Mouse (Mus musculus) left cerebral cortex, adult 9 months (tissue): ENCODE data around the gene Tbx10.
"Not testable (repeated sequence)": the region's sequence is repeated elsewhere in the genome, so short reads cannot be mapped to it uniquely, and the experiment has no call there.

Experiments
- DNase-seq, 2 experiments: peaks; one replicate each; pipeline ENCODE4 v3.0.0; 2022; ENCODE audit warnings: low spot score in 2 of 2

The Tbx10 gene

DNA sequence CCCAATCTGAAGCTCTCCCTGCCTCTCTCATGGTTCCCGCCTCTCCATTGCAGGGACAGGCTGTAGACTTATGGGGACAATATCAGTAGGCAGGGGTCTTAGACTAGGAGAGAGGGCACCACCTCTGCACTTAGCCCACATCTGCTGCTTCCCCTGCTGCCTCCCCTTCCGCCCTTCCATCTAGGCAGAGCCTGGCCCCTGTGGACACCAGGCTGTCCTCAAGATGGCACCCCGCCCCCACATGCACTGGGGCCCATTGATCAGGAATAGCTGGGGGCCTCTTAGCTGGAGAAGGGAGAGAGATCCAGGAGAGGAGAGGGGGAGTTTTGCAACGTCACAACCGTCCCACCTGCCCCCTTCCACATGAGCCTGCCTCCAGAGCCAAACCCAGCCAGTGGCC is at the start of gene Tbx10:
Gene Tbx10, plus strand, starts transcription at position 337 of the 400 bp plus-strand sequence.
- DNase-seq: no peak

DNA sequence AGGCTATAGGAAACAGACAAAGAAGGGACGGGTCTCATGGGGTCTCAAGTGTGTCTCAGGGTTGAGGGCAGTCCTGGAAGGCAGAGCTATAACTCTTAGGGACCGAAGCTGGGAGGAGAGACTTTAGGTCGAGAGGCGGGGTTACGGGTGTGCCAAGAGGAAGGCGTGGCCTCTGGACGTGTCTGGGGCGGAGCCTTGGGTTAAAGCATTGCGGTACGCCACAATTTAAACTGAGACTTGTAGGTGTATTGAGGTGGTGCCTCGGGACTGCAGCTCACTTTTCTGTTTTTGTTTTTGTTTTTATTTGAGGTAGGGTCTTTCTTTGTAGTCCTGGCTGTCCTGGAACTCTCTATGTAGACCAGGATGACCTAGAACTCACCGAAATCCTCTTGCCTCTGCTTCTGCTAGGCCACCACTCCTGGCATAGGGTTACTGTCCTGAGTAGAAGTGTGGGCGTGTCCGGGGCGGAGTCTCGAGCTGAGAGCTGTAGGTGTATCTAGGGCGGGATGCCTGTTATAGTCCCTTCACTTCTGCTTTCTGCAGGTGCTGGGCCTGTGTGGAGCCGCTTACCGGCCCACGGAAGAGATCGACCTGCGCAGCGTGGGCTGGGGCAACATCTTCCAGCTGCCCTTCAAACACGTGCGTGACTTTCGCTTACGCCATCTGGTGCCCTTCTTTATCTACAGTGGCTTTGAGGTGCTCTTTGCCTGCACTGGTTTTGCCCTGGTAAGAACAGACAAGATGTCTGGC is 49.4 kb upstream of the Tbx10 start:
- DNase-seq: no peak

DNA sequence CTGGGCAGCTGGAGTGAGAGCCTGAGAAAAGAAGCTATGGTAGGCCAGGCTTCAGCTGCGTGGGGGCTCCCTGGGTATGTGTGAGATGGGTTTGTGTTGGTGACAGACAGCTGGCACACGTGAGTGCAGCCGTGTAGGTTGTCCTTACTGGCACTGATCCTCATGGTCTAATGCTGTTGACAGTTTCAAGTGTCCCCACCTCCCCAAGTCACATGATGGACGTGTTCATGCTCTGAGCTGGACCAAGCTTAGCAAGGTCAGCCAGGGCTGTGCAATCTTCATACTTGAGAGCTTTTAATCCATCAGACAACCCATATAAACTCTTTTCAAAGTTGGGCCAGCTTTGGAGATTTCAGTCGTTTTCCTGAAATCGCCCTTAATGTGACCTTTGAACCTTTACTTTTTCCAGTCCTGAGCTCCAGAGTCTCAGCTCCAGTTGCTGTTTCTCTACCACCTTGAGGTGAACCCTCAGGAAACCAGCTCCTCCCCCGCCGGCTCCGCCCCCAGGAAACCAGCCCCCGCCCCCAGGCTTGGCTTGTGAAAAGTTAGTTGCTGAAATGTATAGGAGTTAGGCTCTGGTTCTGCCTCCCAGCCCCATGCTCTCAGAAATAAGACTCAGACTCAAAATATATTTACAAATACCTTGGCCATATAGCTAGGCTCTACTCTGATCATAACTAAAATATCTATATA is 46.5 kb upstream of the Tbx10 start:
- DNase-seq: no peak

DNA sequence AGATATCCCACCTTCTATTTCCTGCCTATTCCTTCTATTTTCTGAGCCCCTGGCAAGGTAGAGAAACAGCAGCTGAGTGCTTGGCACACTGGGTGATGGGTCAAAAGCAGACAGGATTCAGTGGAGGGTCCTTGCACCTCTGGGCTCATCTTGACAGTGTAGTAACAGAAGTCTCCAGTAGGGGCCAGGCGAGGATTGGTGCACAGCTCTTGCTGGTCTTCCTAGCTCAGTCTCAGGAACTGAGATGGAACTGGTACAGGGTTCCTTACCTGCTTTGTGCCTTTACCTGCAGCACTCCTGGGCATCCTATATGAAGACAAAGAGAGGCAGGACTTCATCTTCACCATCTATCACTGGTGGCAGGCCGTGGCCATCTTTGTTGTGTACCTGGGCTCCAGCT is 45.8 kb upstream of the Tbx10 start:
- peak in 1 of 2 experiments; percentile 71 for DNase-seq

DNA sequence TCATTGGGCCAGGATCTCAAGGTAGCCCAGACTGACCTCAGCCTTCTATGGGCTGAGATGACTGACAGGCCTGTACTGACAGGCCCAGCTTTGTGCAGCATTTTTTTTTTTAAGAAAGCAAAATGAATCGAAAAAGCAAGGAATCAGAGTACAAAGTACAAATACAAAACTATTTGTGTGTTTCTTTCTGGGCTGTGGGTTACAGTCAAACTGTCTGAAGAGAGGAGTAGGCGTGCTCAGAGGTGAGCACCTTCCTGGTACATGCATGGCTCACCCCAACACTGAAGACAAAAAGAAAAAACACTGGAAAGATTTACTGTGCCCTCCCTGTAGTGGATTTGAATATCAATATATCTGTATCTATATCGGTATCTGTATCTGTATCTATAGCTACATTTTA is 44.7 kb upstream of the Tbx10 start:
- no peak for DNase-seq

DNA sequence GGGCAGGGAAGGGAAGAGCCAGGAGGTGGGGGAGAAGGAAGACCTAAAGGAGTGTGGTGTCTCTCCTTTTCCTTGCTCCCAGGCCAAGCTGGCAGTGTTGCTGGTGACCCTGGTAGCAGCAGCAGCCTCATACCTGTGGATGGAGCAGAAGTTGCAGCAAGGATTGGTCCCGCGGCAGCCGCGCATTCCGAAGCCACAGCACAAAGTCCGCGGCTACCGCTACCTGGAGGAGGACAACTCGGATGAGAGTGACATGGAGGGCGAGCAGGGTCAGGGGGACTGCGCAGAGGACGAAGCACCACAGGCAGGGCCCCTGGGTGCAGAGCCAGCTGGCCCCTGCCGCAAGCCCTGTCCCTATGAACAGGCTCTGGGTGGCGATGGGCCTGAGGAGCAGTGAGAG is 44.0 kb upstream of the Tbx10 start:
- DNase-seq: no peak

DNA sequence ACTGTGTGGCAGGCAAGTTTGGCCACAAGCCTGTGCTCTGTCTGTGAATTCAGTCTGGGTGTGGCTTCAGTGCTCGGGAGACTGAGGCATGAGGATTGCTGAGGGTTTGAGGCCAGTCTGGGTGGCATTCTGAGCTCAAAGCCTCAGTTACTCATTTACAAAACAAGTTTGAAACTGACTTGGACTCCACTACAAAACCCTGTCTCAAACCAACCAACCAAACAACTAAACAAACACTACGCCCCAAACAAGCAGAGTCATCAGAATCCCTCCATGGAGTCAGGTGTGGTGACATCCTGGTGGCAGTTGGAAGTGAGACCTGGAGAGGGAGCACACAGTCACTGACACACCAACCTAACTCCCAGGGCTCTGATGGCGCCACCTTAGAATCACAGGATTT is 42.2 kb upstream of the Tbx10 start:
- no peak for DNase-seq

DNA sequence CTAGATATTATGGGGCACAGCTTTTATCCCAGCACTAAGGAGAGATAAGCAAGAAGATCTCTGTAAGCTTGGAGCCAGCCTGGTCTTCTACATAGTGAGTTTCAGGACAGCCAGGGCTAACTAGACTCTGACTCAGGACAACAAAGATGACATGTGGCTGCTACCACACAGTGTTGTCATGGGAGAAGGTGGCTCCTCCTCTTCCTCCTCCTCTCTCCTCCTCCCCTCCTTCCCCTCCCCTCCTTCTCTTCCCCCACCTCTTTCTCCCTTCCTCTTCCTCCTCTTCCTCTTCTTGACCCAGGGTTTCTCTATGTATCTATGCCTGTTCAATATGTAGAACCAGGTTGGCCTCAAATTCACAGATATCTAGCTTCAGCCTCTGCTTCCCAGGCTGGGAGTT is 41.1 kb upstream of the Tbx10 start:
- DNase-seq: no peak

DNA sequence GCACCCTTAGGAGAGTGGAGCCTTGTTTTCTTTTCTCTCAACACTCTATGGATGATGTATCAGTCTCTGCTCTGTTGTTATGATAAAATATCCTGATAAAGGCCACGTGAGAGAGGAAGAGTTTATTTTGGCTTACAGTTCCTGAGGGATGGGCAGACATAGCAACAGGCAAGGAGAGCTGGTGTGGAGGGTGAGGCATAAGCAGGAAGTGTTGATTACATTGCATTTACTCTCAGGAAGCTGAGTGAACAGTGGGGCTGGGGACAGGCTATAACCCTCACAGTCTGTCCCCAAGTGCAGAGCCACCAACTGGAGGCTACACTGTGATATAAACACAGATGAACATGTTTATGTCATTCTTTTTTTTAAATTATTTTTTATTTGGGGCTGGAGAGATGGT is 40.5 kb upstream of the Tbx10 start:
- DNase-seq: no peak

DNA sequence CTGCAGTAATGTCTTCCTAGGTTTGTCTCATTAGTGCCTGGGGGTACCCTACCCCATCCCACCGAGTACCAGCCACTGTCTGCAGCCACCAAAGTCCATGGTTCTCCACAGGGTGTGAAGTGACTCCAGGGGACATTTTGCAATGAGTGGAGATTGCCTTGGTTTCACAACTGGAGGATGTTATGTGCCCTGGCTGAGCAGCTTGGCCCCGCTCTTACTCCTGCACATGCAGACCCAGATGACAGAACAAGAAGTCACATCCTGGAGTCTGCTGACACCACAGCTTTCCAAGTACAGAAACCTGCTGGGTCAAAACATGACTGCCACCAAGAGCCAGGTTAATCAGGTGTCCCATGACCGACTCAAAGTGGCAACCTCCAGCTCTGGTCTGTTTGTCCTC is 37.5 kb upstream of the Tbx10 start:
- DNase-seq: no peak

DNA sequence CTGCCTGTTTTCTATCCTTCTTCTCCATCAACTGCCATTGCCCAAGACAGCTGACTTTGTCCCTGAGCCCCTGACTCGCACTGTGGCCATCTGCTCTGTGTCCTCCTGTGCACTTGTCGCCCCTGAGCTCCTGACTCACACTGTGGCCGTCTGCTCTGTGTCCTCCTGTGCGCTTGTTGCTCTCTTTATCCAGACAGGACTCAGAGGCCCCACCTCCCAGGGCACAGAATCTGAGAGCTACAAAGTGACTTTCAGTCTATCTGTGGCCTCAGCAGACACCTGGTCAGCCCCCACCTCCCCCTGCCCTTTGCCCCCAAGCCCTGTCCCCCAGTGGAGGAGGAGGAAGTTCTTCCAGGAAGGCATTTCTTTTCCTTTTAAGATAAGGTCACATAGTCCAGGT is 36.7 kb upstream of the Tbx10 start:
- DNase-seq: no peak

DNA sequence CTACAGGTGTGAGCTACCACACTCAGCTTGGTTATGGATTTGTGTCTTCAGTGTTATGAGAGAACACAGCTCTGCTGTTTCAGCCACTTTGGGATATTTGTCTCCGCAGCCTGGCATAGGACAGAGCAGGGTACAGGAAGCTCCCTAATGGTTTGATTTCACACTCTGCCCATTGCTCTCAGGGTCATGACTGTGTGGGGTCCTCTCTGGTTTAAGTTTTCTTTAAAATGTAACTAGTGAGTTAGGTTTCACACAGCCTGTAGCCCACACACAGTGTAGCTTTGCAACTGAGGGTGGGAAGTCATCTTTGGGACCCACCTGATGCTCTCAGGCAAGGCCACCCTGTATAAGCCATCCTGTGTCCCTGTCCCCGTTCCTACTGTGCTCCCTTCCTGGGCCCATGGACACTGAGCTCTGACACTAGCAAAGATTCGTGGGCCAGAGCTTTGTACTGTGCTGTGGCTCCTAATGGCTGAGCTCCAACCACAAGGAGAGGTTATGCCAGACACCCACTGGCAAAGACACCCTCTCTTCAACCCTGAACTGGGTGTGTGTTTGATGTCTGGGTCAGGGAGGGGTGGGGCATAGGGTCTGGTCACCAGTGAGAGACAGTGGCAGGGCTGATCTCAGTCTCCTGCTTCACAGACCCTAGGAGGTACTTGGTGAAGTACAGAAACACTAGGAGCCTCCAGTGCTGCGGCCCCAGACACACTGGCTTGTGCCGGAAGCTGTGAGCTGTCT is 35.1 kb upstream of the Tbx10 start:
- not testable (repeated sequence) for DNase-seq

DNA sequence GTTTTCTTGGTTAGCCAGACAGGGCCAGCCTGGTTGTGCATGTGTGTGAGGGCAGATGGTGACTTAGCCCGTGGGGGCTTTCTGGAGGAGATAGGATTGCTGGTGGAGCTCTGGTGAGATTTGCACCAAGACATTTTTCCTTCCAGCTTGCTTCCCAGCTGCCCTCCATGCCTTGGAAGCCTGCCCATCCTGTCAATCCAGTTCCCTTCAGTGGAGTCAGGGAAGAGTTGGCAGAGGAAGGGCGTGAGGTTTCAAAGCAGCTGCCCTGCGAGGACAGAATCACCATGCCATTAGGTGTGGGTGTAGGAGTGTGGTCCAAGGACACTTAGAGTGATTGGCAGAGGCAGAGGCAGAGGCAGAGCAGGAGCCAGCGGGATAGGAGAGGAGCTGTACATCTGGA is 34.1 kb upstream of the Tbx10 start, which contains the start of gene Aldh3b3:
Gene Aldh3b3, plus strand, starts transcription at position 176 of the 400 bp plus-strand sequence.
- DNase-seq: no peak

DNA sequence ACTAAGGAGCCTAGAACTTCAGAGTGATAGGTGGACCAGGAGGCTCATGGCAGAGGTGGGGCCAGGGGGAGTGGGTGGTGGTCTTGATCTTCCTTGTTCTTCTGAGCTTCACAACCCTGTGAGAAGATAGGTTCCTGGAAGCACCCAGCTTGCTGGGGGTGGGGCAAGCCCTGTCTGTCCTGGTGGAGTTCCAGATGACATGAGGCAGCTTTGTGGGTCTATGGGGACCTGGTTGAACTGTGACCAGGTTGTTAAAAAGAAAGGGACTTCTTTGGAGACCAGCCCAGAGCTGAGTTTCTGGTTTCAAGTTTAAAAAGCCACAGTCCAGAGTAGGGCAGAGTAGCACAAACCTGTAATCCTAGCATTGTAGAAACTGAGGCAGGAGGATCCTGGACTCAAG is 33.5 kb upstream of the Tbx10 start:
- DNase-seq: no peak

DNA sequence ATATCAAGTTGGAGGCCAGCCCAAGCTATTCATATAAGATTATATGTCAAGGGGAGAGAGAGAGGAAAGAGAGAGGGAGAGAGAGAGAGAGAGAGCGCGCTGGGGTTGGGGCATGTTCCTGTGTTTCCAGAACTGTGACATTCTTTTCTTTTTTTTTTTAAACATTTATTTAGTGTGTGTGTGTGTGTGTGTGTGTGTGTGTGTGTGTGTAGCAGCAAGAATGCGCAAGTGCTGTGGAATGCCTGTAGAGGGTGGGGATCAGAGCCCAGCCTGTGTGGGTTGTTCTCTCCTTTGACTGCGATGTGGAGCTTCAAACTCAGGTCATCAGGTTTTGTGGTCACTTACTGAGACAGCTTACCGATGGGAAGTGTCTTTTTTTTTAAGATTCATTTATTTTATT is 32.3 kb upstream of the Tbx10 start:
- no peak for DNase-seq

DNA sequence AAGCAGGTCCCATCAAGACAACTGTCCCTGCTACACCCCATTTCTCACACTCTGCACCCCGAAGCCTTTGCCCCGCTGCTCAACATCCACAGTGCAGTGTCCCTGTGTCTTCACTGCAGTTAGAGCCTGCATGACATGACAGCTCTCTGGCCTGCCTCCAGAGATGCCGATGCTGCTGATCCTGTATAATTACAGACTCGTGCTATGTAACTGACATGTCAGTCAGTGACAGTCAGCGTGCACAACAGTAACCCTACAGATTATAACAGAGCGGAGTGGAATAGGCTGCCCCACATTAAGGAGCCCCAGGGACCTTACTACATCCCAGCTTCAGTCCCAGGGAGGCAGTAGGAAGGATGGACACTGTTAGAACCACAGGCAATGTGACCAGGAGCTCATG is 30.7 kb upstream of the Tbx10 start:
- not testable (repeated sequence) for DNase-seq

DNA sequence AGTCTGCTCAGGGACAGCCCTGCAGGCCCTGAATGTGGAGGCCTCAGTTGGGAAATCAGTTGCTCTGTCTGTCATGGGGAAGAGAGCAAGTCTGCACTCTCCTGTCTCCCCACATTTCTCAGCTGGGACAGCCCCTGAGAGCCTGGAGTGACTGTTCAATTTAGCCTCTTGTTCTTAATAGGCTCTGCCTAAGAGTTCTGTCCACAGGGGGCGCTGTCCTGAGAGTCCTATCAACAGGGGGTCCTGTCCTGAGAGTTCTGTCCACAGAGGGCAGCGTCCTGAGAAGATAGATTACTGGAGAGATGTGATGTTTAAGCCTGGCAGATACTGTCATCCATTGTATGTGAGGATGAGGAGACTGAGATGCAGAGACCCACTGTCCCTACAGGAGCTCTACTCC is 30.1 kb upstream of the Tbx10 start:
- no peak for DNase-seq

DNA sequence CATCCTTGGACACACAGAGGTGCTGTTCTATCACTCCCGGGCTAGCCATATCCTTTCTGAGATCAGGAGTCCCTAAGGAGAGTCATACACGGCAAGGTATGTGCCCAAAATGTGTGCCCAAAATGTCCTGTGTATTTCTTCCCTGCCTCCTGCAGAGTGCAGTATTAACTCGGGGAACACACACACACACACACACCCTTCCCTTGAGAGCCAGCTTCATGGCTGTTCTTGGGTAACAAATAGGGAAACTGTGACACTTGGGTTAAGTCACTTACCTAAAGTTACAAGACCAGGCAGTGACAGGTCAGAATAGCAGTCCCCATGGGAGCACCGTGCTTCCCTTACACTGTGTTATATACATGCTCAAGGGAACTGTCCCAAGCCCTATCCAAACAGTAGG is 28.5 kb upstream of the Tbx10 start:
- DNase-seq: no peak

DNA sequence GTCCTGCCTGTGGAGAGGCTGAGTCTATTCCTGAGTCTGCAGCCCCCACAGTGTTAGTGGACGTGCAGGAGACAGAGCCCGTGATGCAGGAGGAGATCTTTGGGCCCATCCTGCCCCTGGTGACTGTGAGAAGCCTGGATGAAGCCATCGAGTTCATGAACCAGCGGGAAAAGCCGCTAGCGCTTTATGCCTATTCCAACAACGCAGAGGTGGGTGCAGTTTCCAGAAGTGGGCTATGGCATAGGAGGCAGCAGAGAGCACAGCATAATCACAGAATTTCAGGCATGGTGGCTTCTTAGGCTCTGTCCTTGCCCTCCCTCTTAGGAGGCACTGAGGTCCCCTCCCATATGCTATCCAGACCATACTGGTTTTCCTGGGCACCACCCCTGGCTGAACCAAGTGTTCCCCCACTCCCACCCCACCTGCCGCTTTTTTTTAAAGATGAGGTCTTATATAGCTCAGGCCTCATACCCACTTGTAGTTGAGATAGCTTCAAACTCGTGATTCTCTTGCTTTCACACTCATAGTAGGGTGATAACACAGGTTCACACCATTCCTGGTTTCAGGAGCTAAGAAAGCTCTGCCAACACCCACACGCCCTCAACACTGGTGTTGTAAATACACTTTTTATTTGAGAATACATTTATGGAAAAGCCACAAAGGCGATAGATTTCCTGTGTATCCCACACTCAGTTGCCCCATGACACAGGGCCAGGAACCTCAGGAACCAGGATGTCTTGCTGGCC is 26.0 kb upstream of the Tbx10 start:
- DNase-seq: no peak

DNA sequence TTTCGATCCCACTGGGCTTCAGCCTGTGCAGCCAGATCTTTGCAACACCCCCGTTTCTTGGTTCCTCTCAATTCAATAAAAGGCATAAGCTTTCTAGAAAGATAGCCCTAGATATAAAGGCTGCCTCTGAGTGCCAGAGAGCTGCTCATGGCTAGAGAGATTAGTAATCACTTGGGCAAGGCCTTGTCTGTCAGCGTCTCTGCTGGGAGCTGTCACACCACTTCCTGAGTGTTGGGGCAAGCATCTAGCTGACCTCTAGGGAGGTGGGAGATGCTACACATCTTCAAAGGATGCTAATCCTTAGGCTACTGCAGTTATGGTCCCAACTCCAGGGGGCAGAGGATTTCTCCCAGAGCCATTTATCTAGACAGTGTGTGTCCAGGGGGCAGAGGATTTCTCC is 25.3 kb upstream of the Tbx10 start:
- DNase-seq: no peak

DNA sequence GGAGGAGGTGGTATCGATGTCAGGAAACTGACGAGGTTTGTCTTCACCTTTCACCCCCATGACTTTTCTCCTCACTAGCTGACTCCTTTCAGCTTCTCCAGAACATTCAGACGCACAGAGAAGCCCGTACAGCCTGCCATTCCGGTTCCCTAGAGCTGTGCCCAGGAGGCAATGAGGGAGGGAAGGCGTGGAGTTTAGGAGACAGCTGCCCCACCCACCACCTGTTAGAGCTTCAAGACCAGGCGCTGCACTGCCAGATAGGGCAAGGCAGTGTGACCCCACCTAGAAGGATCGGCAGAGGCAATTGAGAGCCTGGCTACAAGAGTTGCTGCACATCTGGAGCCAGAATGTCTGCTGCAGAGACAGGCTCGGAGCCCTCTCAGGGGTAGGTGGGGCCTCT is 20.3 kb upstream of the Tbx10 start, which contains the start of gene Aldh3b2:
Gene Aldh3b2, plus strand, starts transcription at position 100 of the 400 bp plus-strand sequence.
- no peak for DNase-seq

DNA sequence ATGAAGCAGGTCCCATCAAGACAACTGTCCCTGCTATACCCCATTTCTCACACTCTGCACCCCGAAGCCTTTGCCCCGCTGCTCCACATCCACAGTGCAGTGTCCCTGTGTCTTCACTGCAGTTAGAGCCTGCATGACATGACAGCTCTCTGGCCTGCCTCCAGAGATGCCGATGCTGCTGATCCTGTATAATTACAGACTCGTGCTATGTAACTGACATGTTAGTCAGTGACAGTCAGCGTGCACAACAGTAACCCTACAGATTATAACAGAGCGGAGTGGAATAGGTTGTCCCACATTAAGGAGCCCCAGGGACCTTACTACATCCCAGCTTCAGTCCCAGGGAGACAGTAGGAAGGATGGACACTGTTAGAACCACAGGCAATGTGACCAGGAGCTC is 17.9 kb upstream of the Tbx10 start:
- not testable (repeated sequence) for DNase-seq
